Mouse (Mus musculus): Measurements from ENCODE around the gene Jun.
A peak's percentile ranks its signal among the peaks of the same experiment; 100 is the strongest.

Jun gene

DNA sequence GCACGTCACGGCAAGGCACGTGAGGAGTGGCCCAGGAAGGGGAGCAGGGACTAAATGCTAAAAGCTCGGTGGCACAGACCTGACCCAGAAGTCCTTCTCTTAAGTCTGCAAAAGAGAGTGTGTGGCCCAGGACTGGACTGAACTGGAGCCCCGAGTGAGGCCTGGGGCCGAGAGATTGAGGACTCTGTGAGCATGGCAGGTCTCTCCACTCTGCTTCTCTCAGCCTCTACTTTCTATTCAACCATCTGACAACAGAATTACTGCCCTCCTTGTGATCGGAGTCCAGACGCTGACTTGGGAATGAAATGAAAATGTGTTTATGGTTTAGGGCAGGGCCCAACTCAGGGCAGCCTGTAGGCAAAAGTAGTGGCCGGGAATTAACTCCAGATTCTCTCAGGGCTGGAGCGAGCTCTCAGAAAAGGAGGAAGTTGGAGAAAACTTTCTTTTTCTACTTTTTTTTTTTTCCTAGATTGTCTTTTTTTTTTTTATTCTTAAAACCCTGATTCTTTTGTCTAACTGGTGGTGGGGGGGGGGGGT is 21.3 kb upstream of the Jun start:
- no peak for DNase-seq (ENCODE audit: low read depth)

DNA sequence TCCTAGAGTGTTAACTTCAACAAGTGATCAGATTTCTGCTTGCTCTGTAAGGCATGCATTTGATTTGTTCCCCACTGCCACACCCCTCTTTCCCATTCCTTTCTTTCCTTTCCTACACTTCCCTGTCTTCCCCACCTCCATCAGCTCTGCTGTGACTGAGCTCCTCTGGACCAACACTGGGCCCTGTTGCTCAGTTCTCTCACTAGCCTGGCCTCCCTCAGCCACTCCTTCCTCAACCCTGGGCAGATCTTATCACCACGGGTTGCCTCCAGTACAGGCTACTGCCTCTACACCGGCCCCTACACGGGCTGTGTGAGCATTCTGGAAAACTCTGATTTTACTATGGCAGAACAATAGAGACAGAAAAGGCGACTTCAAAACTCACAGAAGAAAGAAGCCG is 18.4 kb upstream of the Jun start:
- DNase-seq (ENCODE audit: low read depth) = no peak

DNA sequence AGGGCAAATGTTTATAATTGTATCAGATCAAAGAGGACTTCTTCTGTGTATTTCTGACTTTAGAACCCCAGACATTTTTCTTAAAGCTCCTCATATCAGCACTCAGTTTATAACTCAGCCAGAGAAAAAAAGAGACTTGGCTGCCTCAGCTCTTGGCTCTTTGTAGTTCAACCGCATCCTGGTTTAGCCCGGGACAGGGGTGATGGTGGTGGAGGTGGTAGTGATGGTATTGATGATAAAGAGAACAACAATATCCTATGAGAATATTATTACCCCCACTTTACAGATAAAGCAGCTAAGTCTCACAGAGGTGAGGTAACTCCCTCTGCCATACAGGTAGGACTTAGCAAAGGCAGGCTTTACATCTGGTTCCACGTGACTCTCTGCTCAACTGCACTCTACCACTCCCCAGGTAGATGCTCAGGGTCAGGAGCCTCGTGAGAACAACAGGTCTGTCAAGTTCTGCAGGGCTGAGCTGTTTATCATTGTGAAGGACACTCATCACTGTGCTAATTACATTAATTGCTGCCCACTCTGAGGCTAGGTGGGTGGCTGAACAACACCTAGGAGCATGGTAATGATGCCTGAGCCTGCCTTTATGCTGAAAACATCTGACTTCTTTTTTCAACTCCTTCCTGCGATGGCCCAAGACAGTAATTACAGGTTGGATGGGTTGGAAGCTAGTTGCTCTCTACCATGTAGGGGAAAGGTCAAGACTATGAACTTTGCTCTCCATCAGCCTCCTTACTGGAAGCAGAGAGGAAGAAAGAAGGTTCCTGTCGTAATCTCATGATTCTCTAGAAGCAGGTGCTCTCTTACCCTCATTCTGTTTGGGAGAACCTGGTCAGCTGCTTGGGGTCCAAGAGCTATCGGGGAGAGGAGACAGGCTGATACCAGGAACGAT is 16.3 kb upstream of the Jun start:
- DNase-seq (ENCODE audit: low read depth) = no peak

DNA sequence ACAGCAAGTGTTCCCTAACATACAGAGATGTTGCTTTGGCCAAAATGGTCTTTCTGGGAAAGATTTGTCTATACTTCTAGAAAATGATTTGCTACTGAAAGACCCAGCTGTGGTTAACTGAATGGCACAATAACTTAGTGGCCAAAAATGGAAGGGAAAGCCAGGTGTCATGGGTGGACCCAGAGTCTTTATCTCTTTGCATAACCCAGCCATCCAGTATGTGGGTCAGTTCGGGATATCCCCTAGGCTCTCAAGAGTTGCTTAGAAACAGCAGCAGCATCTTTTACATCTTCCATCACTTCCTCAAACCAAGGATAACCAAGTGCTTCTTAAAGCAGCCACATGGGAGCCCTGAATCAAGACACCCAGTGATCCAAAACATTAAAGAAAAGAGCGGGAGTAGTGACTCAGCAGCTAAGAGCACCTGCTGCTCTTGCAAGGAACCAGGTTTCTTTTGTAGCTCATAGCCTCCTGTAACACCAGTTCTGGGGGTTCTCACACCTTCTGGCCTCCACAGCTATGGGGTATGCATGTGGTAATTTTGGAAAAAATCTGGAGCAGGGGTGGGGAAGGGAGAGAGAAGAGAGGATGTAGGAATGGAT is 11.7 kb upstream of the Jun start:
- DNase-seq (ENCODE audit: low read depth) = no peak

DNA sequence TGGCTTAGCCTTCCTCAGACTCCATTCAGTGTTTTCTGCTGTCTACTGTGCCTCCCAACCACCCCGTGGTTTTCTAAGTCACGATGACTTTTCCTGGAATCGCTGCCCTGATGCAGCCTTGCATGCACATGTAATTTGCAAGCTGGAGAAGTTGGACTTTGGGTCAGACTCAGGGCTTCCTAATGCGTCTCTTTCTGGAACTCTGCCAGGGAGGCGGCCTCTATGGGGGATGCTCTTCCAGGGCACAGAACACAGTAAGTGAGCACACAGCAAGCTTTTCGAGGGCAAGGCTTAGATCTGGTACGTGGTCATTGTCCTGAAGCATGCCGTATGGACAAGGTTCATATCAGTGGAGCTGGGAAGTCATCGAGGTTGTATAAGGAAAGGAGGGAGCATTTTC is 10.9 kb upstream of the Jun start:
- peak; percentile 44 for DNase-seq (ENCODE audit: low read depth)

DNA sequence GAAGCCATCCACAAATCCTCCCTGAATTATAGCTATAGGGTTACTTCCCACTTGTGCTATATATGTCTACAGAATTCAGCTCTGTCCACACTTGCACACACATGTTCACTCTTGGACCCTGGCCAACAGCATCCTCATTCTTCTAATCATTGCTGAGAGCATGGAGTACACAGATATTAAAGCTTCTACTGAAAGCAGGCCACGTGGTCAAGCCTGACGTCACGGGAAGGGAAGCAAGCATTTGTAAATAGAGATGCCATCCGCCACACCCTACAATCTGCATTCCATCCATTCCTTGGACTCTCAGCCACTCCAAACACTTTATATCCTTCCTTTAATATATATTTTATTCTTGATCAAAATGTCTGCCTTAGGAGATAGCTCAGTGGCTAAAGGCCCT is 5.2 kb upstream of the Jun start:
- DNase-seq (ENCODE audit: low read depth) = no peak

DNA sequence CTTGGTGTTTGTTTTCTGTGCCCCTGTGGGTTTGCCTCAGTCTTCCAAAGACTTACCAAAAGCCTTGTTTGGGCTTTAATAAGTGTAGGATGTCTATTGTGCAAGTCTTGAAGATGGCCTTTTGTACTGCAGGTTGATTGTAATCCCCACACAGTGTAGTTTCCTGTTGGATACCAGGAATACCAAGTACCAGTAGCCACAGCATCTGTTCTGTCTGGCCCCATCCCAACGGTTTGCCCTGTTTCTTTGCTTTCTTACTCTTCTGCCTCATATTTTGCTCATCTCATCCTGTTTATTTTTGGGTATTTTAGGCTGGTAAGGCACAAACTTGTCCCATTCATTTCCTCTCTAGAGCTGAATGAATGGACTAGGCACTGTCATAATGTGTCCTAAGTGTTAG is 3.3 kb upstream of the Jun start:
- DNase-seq (ENCODE audit: low read depth) = no peak

DNA sequence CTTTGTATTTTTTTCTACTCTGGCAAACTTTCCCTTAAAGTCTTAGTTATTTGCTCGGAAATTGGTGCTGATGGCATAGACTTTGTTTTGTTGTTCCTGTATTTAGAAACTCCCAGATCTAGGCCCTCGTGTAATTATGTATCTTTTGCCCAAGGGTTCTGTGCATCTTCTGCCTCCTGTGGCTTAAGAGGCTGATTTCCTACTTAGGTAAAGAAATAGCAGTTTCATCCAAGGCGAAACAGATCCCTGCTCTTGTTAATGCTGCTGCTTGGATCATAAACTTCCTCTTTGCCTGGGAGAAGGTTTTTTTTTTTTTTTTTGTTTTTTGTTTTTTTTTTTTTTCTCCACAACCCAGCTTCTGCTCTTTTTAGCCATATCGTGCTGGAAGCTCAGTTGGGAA is 2.3 kb upstream of the Jun start:
- no peak for DNase-seq (ENCODE audit: low read depth)

DNA sequence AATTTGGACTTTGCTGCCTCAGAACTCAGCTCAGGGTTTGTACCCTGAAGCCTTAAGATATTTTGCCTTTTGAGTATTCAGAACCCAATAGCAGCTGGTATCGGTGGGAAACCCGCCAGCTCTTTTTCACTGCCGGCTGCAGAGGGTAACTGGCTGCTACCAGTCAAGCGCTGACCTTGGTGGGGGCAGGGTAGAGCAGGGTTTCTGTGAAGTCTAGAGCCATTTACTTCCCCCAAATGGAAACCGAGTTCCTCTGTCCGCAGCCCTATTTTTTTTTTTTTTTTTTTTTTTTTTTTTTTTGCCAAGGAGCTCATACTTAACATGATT is 1.7 kb upstream of the Jun start:
- peak; percentile 79 for DNase-seq (ENCODE audit: low read depth)

DNA sequence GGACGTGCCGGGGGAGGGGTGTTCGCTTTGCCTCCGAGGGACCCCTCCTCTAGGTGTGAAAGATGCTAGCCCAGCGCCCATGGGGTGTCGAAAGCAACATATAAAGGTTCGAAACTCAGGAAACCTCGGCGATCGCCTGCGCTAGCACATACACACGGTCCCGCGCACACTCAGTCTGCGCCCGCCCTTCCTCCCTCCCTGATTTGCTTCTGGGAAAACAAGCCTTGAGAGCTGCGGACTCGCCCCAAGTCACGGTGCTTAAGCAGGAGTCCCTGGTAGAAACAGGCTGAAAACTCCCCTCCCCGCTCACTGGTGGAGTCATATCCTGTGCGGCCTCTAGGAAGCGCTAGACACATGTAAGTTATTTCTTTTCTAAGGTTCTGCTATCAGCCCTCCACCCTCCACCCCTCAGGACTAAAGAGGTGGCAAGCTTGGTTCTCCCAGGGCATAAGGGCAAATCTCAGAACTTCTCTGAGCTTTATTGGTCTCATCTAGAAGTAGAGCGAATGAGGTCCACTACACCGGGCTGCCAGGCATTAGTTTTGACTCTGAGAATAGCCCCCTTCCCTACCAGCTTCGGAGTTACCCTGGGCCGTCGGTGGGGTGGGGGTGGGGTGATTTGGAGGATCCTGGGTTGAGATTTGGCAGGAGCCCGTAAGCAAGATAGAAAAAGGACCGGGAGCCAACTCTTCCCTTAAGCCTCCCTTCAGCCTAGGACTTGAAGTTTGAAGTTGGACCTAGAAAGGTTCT is 1.2 kb upstream of the Jun start:
- DNase-seq (ENCODE audit: low read depth) = peak; percentile 98

DNA sequence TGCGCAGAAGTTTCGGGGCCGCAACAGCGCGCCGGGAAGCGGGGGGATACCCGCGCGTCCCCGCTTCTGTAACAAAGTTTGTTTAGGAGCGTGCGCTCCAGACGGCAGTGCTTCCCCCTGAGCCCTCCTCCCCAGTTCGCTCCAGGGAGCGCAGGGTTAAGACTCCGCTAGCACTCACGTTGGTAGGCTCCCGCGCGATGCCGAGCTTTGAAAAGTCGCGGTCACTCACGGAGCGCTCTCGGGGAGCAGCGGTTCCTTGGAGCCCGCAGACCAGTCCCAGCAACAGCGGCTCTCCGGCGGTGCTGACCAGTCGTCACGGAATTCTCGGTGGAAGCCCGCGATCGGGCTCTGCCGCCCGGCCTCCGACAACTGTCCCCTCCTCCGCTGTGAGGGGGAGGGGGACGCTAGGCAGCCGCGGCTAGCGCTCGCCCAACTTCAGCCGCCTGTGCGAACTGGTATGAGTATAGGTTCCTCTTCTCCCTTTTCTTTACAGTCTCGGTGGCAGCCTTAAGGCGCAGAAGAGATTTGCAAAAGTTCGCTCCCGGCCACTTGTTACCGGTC is 631 bp downstream of the Jun start:
- DNase-seq (ENCODE audit: low read depth) = no peak

DNA sequence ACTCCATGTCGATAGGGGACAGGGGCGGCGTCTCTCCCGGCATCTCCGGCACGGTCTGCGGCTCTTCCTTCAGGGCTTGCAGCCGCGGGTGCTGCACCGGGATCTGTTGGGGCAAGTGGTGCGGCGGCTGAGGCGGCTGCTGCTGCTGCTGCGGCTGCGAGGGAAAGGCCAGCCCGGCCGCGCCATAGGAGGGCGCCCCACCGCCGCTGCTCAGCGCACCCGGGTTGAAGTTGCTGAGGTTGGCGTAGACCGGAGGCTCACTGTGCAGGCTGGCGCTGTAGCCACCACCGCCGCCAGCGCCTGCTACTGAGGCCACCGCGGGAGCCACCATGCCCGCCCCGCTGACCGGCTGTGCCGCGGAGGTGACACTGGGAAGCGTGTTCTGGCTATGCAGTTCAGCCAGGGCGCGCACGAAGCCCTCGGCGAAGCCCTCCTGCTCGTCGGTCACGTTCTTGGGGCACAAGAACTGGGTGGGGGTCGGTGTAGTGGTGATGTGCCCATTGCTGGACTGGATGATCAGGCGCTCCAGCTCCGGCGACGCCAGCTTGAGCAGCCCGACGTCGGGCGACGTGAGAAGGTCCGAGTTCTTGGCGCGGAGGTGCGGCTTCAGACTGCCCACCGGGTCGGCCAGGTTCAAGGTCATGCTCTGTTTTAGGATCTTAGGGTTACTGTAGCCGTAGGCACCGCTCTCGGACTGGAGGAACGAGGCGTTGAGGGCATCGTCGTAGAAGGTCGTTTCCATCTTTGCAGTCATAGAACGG is 1.3 kb downstream of the Jun start:
- DNase-seq (ENCODE audit: low read depth) = peak; percentile 83

DNA sequence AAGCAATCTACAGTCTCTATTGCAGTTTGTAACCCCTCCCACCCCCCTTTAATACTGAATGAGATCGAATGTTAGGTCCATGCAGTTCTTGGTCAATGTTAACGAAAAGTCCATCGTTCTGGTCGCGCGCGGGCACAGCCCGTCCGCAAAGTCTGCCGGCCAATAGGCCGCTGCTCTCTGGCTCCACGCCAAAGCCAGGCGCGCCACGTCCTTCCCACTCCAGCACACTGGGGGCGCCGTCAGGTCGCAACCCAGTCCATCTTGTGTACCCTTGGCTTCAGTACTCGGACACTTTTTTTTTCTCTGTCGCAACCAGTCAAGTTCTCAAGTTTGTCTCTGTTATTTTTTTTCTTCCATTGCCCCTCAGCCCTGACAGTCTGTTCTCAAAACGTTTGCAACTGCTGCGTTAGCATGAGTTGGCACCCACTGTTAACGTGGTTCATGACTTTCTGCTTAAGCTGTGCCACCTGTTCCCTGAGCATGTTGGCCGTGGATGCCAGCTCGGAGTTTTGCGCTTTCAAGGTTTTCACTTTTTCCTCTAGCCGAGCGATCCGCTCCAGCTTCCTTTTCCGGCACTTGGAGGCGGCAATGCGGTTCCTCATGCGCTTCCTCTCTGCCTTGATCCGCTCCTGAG is 2.0 kb downstream of the Jun start:
- DNase-seq (ENCODE audit: low read depth) = peak; percentile 91

DNA sequence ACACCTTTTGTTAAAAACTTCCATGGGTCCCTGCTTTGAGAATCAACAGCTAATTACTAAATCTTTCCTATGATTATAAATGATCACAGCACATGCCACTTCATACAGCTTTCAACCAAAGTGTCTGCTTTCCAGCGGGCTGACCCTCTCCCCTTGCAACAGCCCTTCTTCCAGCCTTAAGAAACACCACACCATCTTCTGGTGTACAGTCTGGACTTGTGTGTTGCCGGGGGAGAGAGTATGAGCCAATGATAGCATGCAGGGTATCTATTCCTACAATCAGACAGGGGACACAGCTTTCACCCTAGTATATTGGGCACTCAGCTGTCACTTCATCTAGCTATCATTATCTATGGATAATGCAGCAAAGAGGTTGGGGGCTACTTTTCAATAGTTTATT is 2.9 kb downstream of the Jun start:
- no peak for DNase-seq (ENCODE audit: low read depth)

DNA sequence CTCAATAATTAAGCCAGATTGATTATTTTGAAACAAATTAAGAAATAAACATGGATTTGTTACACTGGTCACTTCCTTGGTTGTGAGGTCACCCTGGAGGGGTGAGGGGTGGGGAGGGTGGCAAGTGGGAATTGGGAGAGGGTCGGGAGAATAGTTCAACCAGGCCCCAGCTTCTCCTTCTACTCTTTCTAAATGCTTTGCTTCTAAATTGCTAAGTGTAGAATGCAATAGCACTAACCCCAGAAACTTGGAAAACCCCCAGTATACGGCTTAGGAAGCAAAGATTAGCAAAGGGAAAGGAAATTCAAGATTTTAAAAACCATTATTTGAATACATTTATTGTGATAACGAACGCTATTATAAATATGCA is 3.3 kb downstream of the Jun start:
- DNase-seq (ENCODE audit: low read depth) = no peak

DNA sequence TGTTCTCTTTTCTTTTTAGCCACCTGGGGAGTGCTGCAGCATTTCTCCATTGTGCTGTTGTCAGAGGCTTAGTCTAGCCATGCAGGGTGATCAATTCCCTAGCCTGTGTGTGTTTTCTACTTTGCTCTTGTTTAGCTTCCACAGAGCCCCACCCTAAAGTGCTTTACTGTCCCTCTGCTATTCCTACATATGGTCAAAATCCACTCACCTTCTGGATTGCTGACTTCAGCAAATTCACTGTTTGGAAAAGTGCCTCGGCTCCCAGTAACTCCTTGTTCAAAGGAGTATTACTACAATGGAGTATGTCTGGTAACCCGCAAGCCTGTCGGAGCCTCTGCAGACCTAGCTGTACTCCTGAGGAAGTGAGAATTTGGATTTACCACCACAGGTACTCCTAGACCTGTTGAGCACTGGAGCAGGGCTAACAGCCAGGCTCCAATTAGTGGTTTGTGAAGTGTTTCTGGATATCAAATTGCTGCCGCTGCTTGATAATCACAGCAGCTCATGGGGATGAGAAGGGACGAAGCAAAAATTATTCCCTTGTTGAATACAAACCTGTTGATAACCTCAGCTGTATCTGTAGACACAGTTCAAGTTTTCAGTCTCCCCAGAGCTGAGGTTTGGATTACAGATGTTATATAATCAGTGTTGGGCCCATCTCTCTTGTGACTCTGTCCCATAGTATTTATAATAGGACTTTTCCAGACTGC is 3.8 kb downstream of the Jun start:
- DNase-seq (ENCODE audit: low read depth) = no peak

DNA sequence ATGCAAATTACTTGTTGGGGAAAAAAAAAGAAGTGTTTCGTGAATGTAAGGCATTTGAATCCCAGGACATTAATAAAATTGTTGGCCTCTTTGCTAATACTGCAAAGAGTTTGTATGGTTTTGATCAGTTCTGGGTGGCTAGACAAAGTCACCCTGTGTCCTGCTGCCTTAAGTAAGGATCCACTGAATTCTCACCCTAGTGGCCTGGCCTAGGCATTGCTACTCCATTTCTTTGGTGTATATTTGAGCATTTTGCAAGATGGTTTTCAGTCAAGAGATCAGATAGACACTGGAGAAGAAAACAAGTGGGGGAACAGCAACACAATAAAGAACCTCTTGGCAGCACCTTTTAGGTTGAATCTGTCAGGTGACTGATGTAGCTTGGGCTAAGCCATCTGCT is 6.9 kb downstream of the Jun start:
- DNase-seq (ENCODE audit: low read depth) = peak; percentile 49

DNA sequence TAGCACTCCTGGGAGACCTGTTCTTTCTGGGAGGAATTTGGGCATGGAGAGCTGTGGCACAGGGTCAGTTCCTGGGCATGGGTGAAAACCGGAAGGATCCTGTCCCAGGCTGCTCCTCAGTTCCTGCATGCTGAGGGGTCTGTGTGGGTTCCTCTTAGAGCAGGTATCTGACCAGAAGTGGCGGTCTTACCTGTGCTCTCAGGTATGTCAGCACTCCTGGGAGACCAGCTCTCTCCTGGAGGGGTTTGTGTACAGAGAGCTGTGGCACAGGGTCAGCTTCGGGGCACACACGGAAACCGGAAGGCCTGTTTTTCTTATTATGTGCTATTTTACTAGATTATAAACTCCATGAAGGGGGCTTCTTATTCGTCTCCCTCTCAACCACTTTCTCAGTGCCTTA is 7.3 kb downstream of the Jun start:
- DNase-seq (ENCODE audit: low read depth) = no peak

DNA sequence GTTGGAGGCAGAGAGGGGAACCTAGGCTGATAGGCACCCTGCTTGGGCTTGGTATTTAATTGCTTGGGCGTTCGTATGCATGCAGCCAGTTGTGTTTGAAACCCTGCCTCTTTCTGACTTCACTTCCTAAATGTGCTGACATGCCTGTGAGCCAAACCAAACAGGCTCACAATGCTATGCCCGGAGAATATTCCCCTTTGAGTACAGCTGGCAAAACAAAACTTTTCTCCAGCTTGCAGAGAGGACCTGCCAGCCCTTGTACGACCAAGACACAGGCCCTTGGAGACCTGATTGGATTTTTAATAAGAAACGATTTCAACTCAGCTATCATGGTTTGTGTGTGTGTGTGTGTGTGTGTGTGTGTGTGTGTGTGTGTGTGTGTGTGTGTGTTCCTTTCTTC is 14.0 kb downstream of the Jun start:
- no peak for DNase-seq (ENCODE audit: low read depth)

DNA sequence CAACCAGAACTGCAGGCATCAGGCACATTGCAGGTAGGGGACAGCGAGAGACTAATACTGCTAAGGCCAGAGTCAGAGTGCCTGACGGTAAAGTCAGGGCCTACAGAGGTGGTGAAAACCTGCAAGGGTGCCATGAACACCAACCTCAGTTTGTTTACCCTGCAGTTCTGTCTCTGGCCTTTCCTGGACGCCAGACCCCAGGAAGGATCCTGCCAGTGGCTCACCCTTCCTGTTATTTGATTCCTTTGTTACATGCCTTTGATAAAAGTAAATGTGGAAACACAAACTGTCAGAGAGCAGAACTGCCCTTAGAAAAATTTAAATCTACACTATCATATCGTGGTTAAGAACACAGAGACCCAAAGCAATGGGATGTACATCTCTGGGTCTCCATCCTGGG is 20.9 kb downstream of the Jun start:
- DNase-seq (ENCODE audit: low read depth) = no peak

Data from 416B (cell line).